Mouse (Mus musculus): ENCODE measurements around the gene Zkscan6.

GRCm38 (mm10) chr11:65760912-65761311 lies 46.1 kb upstream of the Zkscan6 start:
- TF ChIP-seq CTCF (conservative IDR thresholded peaks at IDR 0.05; ENCODE audit: insufficient read depth, insufficient read length, low read depth, low read length) (no peak), POLR2A (IDR thresholded peaks at IDR 0.05; ENCODE audit: low read depth, low read length) (no peak)

All from kidney, adult 2 months (tissue).